Mouse (Mus musculus): Measurements from ENCODE around the gene Syf2.

Syf2 gene

DNA sequence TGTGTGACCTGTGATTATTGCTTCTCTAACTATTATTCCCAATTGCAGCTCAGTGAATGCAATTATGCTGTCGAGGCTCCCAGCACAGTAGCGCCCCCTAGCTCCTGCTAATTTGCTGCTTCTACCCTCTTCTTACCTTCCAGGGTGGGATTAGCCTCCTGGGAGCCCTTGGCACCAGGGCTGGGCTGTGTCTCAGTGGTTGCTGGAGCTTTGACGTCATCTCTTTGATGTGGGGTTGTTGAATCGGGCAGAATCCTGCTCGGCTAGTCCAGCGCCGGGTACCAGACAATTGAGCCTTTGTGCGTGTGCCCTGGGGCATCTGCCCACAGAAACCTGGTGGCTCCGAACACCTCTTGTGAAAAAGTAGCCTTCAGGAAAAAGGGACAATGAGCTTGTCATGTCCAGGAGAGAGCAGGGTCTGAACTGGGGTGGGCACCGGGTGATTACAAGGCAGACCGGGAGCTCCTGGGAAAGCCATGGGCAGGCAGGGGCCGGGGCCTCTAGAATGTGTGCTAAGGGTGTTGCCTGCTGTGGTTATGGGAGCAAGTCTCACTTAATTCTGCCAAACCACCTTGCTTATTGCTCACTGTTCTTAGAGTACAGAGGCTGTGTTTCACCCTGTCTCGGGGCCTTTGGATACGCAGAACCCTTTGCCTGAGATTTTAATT, 44.7 kb downstream of the Syf2 start:
- no peak for DNase-seq (ENCODE audit: low read depth, low spot score)

DNA sequence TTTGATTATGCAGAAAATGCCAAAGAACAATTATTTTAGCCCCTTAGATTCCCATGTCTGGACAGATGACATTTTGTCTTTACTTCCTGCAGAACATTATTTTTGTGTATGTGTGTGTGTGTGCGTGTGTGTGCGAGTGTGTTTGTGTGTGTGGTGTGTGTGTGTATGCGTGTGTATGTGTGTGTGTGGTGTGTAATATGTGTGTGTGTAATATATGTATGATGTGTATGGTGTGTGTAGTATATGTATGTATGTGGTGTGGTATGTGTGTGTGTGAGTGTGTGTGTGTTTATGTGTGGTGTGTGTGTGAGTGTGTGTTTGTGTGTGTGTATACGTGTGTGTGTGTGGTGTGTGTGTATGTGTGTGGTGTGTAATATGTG, 45.2 kb downstream of the Syf2 start:
- no peak for DNase-seq (ENCODE audit: low read depth, low spot score)

DNA sequence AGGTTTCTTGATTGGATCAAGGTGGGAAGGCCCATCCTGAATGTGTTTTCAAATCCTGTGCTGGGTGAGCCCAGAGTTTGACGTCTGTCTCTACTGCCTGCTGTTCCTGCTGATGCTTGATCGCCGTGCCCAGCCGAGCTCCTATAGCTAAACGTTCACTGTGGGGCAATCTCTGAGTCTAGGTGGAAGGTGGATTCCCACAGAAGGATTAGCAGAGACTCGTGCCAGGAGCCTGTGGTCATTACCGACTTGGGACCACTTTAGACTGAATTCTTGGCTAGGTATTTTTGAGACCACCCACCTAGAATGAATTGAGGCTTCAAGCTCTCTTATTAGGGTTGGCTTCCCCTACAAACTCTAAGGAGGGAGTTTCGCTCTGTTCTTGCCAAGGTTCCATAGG, 48.2 kb downstream of the Syf2 start:
- DNase-seq (ENCODE audit: low read depth, low spot score) = no peak

DNA sequence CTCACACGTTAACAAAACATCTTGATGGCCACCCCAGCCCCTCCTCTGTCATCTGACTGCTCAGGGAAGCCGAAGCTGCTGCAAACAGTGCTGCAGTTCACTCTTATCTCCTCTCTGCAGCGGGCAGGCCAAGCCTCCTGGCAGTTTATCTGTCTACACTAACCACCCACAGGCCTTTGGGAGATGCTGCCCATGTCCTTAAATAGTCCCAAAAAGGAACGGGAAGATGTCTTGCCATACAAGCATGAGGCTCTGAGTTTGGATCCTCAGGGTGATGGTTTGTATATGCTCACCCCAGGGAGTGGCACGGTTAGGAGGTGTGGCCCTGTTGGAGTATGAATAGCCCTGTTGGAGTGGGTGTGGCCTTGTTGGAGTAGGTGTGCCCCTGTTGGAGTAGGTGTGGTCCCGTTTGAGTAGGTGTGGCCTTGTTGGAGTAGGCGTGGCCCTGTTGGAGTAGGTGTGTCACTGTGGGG, 51.3 kb downstream of the Syf2 start:
- DNase-seq (ENCODE audit: low read depth, low spot score) = no peak

DNA sequence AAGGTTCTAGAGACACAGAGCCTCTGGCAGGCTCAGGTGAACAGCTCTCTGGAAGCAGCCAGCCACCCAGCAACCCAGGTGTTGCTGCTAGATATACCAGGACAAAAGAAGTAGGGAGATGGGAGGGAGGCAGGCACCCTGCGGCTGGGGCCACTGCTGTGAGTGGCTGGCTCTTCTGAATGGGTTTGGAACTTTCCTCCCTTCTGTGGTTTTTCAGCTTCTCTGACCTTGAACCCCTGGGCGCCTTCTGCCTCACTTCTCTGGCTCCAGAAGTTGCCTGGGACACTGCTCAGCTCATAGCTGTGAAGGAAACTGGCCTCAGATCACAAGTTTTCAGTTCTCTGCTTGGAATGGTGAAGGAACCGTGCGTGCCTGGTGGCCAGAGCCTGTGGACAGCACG, 52.4 kb downstream of the Syf2 start:
- DNase-seq (ENCODE audit: low read depth, low spot score) = no peak

DNA sequence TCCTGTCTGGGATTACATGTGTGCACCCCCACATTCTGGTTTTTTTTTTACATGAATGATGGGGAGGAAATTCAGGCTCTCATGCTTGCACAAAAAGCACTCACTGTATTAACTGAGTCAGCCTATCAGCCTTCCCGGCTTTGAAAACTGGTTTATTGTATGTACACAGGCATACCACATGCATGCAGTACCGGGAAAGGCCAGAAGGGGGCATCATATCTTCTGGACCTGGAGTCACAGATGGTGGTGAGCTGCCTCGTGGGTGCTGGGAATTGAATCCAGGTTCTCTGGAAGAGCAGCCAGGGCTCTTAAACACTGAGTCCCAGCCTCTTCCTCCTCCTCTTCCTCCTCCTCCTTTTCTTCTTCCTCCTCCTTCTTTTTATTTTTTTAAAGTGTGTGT, 53.9 kb downstream of the Syf2 start:
- DNase-seq (ENCODE audit: low read depth, low spot score) = no peak

DNA sequence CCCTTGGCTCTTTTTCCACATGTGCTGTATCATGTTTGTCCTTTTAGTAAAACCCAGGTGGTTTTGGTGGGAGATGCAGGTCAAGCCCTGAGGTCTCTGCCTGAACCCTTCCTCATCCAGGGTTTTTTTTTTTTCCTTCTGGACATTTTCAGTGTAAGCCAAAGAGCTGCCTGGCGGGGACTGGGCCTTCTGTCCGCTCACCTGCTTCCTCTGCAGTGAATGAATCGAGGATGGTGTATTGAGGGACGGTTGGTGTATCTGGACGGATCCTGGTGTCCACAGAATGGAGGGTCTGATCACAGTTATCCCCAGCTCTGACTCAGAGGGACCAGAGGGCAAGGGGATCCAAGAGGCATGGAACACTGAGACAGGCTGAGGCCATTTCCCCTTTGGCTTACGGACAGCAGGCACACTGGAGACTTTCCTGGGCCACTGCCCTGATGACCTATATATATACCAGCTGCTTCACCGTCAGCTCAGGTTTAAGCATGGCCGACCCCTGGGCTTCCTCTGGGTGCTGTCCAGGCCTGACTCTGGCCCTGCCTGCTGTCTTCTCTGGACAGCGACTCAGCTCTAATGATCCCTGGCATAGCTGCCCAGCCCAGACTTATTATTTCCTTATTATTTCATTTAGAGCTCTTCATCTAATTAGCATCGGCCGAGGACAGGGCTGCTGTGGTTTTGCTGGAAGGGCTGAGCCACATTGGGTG, 55.1 kb downstream of the Syf2 start:
- DNase-seq (ENCODE audit: low read depth, low spot score) = no peak

DNA sequence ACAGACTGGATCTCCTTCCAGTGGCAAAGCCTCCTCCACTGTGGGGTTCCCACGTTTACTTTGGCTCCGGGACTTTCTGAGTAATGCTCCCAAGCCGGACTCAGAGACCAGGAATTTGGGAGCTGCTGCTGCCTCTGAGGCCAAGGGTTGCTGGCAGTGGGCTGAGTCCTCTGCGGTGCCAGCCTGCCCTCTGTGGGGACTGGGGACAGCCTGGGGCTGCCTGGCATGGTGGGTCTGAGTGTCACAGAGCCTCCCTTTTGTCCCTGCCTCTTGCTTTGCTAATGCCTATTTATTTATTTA, 55.6 kb downstream of the Syf2 start:
- no peak for DNase-seq (ENCODE audit: low read depth, low spot score)

DNA sequence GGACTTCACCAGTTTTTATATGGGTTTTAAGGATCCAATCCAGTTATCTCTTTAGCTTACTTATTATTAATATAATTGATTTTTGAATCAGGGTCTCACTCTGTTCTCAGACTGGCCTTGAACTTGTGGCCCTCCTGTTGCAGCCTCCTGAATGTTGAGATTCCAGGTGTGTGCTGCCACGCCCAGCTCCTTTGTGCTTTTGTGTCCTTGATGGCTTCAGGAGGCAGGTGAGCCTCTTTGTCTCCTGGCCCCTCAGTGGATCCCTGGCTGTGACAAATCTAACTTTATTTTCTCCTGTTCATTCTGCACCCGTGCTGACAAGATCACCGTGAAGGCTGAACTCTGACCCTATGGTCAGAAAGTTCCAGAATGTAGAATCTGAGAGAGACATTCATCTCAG, 56.3 kb downstream of the Syf2 start:
- no peak for DNase-seq (ENCODE audit: low read depth, low spot score)

Data from skeletal muscle tissue, adult 2 months (tissue).